Mouse (Mus musculus): ENCODE results near the gene Nfic. TPM values are rescaled to one million over a fixed set of nuclear protein-coding genes. Genes with fewer than 3 reads are reported as not detected.
"Not testable (repeated sequence)": the region's sequence is repeated elsewhere in the genome, so short reads cannot be mapped to it uniquely, and the experiment has no call there.

Gene Nfic
- polyA plus RNA-seq, 1 experiment from 2014 or later: 86.5 TPM

- Histone ChIP-seq H3K9me3 (ENCODE audit: low read depth, low read length) (no peaks in the 10 kb centered on the region), H3K36me3 (ENCODE audit: insufficient read depth) (no peaks in the 10 kb centered on the region), H3K27ac (ENCODE audit: low read depth) (no peak overlapping the region), H3K9ac (no peak overlapping the region), H3K27me3 (ENCODE audit: insufficient read depth, low read length) (peaks cover 59% of the 10 kb centered on the region), H3K4me3 (ENCODE audit: low read depth, low read length) (no peak overlapping the region), H3K4me2 (no peak overlapping the region), H3K4me1 (ENCODE audit: insufficient read depth) (no peaks in the 10 kb centered on the region)
- DNase-seq (no peak), ATAC-seq (ENCODE audit: insufficient read depth) (no peak)
- WGBS: 37% methylated on average over 6 of the region's 6 CpGs
- no peak for TF ChIP-seq CTCF (IDR thresholded peaks at IDR 0.05; ENCODE audit: low read depth)
Measured at GRCm38 (mm10) chr10:81451365-81451745, 4.1 kb downstream of the Nfic start.

DNA sequence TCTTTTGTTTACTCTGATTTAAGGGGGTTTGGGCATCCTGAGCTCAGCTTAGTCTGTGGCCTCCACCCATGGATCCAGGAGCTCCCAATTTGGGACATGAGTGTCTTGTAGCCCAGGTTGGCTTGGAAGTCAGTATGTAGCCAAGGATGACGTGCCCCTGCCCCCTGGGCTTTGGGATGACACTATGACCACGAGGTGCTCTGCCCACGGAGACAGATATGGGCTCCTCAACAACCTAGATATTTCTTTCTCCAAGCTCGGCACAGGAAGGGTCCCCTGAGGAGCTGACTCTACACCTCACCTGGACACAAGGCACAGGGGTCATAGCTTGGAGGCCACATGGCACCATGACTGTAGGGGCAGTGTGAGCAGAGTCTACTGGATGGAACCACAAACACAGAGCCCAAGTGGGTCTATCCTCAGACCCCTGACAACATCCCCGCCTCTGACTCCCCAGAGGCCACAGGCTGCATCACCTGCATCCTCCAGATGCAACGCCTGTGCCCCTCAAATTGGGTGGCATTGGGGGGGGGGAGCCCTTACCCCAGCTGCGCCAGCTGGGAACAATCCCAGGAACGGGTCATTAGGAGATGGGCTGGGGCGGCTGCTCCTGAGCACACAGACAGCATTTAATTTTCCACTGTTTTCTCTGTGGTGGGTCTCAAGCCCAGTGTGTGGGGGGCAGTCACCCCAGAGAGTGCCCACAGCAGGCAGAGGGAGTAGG, 4.6 kb downstream of the Nfic start:
- no peak for TF ChIP-seq CTCF (IDR thresholded peaks at IDR 0.05; ENCODE audit: low read depth)
- Histone ChIP-seq H3K4me3 (ENCODE audit: low read depth, low read length) (no peak overlapping the region), H3K4me1 (ENCODE audit: insufficient read depth) (no peaks in the 10 kb centered on the region), H3K36me3 (ENCODE audit: insufficient read depth) (no peaks in the 10 kb centered on the region), H3K27me3 (ENCODE audit: insufficient read depth, low read length) (peaks cover 57% of the 10 kb centered on the region), H3K4me2 (no peak overlapping the region), H3K9ac (no peak overlapping the region), H3K9me3 (ENCODE audit: low read depth, low read length) (no peaks in the 10 kb centered on the region), H3K27ac (ENCODE audit: low read depth) (no peak overlapping the region)
- DNase-seq (no peak), ATAC-seq (ENCODE audit: insufficient read depth) (no peak)
- WGBS: 50% methylated on average over 9 of the region's 9 CpGs

DNA sequence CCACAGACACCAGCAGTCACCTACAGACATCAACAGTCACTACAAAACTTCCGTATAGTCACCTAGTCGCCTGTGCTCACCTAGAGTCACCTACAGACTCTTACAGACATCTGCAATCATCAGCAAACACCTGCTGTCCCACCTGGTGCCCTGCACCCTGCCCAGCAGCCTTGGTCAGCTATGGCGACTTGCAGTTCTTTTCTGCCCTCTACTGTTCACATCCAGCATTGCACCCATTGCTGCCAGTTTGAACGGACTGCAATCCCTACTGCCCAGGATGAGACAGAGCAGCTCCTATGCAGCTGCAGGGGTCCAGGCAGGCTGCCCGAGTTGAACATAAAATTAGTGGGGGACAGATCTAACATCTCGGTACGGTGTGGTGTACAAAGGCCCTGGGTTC, 5.3 kb downstream of the Nfic start:
- H3K4me2 ChIP-seq: no peak overlapping the region
- H3K9ac ChIP-seq: no peak overlapping the region
- TF ChIP-seq CTCF (IDR thresholded peaks at IDR 0.05; ENCODE audit: low read depth): peak; percentile 99
- no peak overlapping the region for H3K27ac ChIP-seq (ENCODE audit: low read depth)
- ATAC-seq (ENCODE audit: insufficient read depth) (peak; percentile 68; the same call in 1 of the 2 replicates), DNase-seq (peak; percentile 97)
- no peaks in the 10 kb centered on the region for H3K4me1 ChIP-seq (ENCODE audit: insufficient read depth)
- H3K27me3 ChIP-seq (ENCODE audit: insufficient read depth, low read length): peaks cover 50% of the 10 kb centered on the region
- no peaks in the 10 kb centered on the region for H3K36me3 ChIP-seq (ENCODE audit: insufficient read depth)
- 2% methylated on average over 7 of the region's 7 CpGs for WGBS
- H3K9me3 ChIP-seq (ENCODE audit: low read depth, low read length): no peaks in the 10 kb centered on the region
- H3K4me3 ChIP-seq (ENCODE audit: low read depth, low read length): no peak overlapping the region

GRCm38 (mm10) chr10:81445516-81445915, 9.9 kb downstream of the Nfic start:
- not testable (repeated sequence) for H3K4me1 ChIP-seq (ENCODE audit: insufficient read depth); ATAC-seq (ENCODE audit: insufficient read depth); H3K36me3 ChIP-seq (ENCODE audit: insufficient read depth); H3K9me3 ChIP-seq (ENCODE audit: low read depth, low read length); H3K27ac ChIP-seq (ENCODE audit: low read depth); H3K4me3 ChIP-seq (ENCODE audit: low read depth, low read length); H3K27me3 ChIP-seq (ENCODE audit: insufficient read depth, low read length); H3K9ac ChIP-seq; DNase-seq; H3K4me2 ChIP-seq
- 18% methylated on average over 2 of the region's 2 CpGs for WGBS

GRCm38 (mm10) chr10:81441019-81441418, 14.4 kb downstream of the Nfic start:
- TF ChIP-seq CTCF (IDR thresholded peaks at IDR 0.05; ENCODE audit: low read depth): peak; percentile 47
- no peaks in the 10 kb centered on the region for H3K9me3 ChIP-seq (ENCODE audit: low read depth, low read length)
- no peak for ATAC-seq (ENCODE audit: insufficient read depth)
- no peaks in the 10 kb centered on the region for H3K27me3 ChIP-seq (ENCODE audit: insufficient read depth, low read length)
- no peak overlapping the region for H3K27ac ChIP-seq (ENCODE audit: low read depth)
- H3K4me3 ChIP-seq (ENCODE audit: low read depth, low read length): no peak overlapping the region
- DNase-seq: no peak
- H3K9ac ChIP-seq: no peak overlapping the region
- no peaks in the 10 kb centered on the region for H3K4me1 ChIP-seq (ENCODE audit: insufficient read depth)
- H3K4me2 ChIP-seq: no peak overlapping the region
- no peaks in the 10 kb centered on the region for H3K36me3 ChIP-seq (ENCODE audit: insufficient read depth)

DNA sequence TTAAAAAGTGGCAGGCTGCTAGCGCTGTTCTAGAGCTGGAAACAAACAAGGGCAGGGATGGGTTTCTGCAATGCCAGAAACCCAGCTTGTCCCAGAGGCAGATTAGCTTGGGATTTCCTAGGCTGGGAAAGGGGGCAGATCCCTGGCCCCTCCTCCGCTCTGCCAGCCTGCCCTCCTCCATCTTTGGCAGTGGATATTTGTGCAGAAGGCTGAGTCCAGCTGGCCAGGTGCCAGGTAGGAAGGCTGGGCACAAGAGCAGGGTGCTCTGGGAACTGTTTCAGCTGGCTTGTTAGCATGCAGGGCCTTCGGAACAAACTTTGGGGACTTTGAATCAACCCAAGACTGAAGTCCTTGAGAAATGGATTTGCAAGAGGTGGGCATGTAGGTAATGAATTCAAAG, 20.0 kb downstream of the Nfic start:
- H3K9me3 ChIP-seq (ENCODE audit: low read depth, low read length): no peaks in the 10 kb centered on the region
- no peak for TF ChIP-seq CTCF (IDR thresholded peaks at IDR 0.05; ENCODE audit: low read depth)
- H3K36me3 ChIP-seq (ENCODE audit: insufficient read depth): no peaks in the 10 kb centered on the region
- H3K4me1 ChIP-seq (ENCODE audit: insufficient read depth): peaks cover 5% of the 10 kb centered on the region; the same call in 1 of the 2 replicates
- no peak overlapping the region for H3K27ac ChIP-seq (ENCODE audit: low read depth)
- ATAC-seq (ENCODE audit: insufficient read depth) (no peak), DNase-seq (no peak)
- no peak overlapping the region for H3K4me3 ChIP-seq (ENCODE audit: low read depth, low read length)
- no peak overlapping the region for H3K9ac ChIP-seq
- 72% methylated on average over 3 of the region's 3 CpGs for whole genome bisulfite sequencing
- no peaks in the 10 kb centered on the region for H3K27me3 ChIP-seq (ENCODE audit: insufficient read depth, low read length)
- no peak overlapping the region for H3K4me2 ChIP-seq

- Histone ChIP-seq H3K4me3 (ENCODE audit: low read depth, low read length) (no peak overlapping the region), H3K36me3 (ENCODE audit: insufficient read depth) (no peaks in the 10 kb centered on the region), H3K27ac (ENCODE audit: low read depth) (peak overlapping the region; percentile 12; the same call in 1 of the 2 replicates), H3K4me1 (ENCODE audit: insufficient read depth) (peaks cover 5% of the 10 kb centered on the region; the same call in 1 of the 2 replicates), H3K9ac (no peak overlapping the region), H3K4me2 (no peak overlapping the region), H3K9me3 (ENCODE audit: low read depth, low read length) (no peaks in the 10 kb centered on the region), H3K27me3 (ENCODE audit: insufficient read depth, low read length) (no peaks in the 10 kb centered on the region)
- no peak for TF ChIP-seq CTCF (IDR thresholded peaks at IDR 0.05; ENCODE audit: low read depth)
- 48% methylated on average over 15 of the region's 15 CpGs for WGBS
- ATAC-seq (ENCODE audit: insufficient read depth): no peak
- DNase-seq: peak; percentile 43
Measured at GRCm38 (mm10) chr10:81434361-81435263, 20.8 kb downstream of the Nfic start.
